Mouse (Mus musculus): ENCODE measurements around the gene Fbxl16. TPM values are rescaled to one million over a fixed set of nuclear protein-coding genes. Genes with fewer than 3 reads are reported as not detected.

Gene Fbxl16
- polyA plus RNA-seq, 1 experiment from 2014 or later = 2.2 TPM

GRCm38 (mm10) chr17:25843122-25843521, 34.2 kb downstream of the Fbxl16 start:
- Histone ChIP-seq H3K4me1 (ENCODE audit: control insufficient read depth, insufficient read depth, low read length) (peaks cover 13% of the 10 kb centered on the region), H3K36me3 (ENCODE audit: control insufficient read depth, insufficient read depth, low read length) (peaks cover 19% of the 10 kb centered on the region; the same call in 1 of the 2 replicates), H3K4me2 (ENCODE audit: low read depth, low read length) (peak overlapping the region; percentile 79), H3K9me3 (ENCODE audit: control insufficient read depth, low read length) (no peaks in the 10 kb centered on the region), H3K27me3 (replicated peaks; ENCODE audit: control insufficient read depth, insufficient read depth, low read length) (no peaks in the 10 kb centered on the region), H3K9ac (ENCODE audit: low read depth, low read length) (peak overlapping the region; percentile 93), H3K27ac (ENCODE audit: low read length) (no peak overlapping the region), H3K4me3 (ENCODE audit: low read length) (peak overlapping the region; percentile 85)
- WGBS = 92% methylated on average over 4 of the region's 4 CpGs
- no peak for ATAC-seq

GRCm38 (mm10) chr17:25843636-25844395, 34.9 kb downstream of the Fbxl16 start:
- peak overlapping the region; percentile 93 for H3K9ac ChIP-seq (ENCODE audit: low read depth, low read length)
- H3K27me3 ChIP-seq (replicated peaks; ENCODE audit: control insufficient read depth, insufficient read depth, low read length) = no peaks in the 10 kb centered on the region
- peak overlapping the region; percentile 85 for H3K4me3 ChIP-seq (ENCODE audit: low read length)
- peak; percentile 57 for ATAC-seq
- 2% methylated on average over 38 of the region's 38 CpGs for WGBS
- H3K4me1 ChIP-seq (ENCODE audit: control insufficient read depth, insufficient read depth, low read length) = peaks cover 13% of the 10 kb centered on the region
- no peaks in the 10 kb centered on the region for H3K9me3 ChIP-seq (ENCODE audit: control insufficient read depth, low read length)
- H3K4me2 ChIP-seq (ENCODE audit: low read depth, low read length) = peak overlapping the region; percentile 79
- peak overlapping the region; percentile 86 for H3K27ac ChIP-seq (ENCODE audit: low read length)
- peaks cover 19% of the 10 kb centered on the region; the same call in 1 of the 2 replicates for H3K36me3 ChIP-seq (ENCODE audit: control insufficient read depth, insufficient read depth, low read length)

GRCm38 (mm10) chr17:25844396-25844901, 35.6 kb downstream of the Fbxl16 start, which contains the start of gene Rhot2:
Rhot2 (minus strand) TSS chr17:25844851.
- Histone ChIP-seq H3K27me3 (replicated peaks; ENCODE audit: control insufficient read depth, insufficient read depth, low read length) (no peaks in the 10 kb centered on the region), H3K4me3 (ENCODE audit: low read length) (peak within 1 kb of the TSS; percentile 85), H3K36me3 (ENCODE audit: control insufficient read depth, insufficient read depth, low read length) (peaks cover 14% of the 10 kb centered on the region; the same call in 1 of the 2 replicates), H3K4me2 (ENCODE audit: low read depth, low read length) (peak within 1 kb of the TSS; percentile 79), H3K9ac (ENCODE audit: low read depth, low read length) (peak within 1 kb of the TSS; percentile 93), H3K4me1 (ENCODE audit: control insufficient read depth, insufficient read depth, low read length) (peaks cover 13% of the 10 kb centered on the region), H3K27ac (ENCODE audit: low read length) (peak within 1 kb of the TSS; percentile 86), H3K9me3 (ENCODE audit: control insufficient read depth, low read length) (no peaks in the 10 kb centered on the region)
- under 1% methylated on average over 21 of the region's 21 CpGs for WGBS
- peak; percentile 97 for ATAC-seq

GRCm38 (mm10) chr17:25860229-25860628, 51.3 kb downstream of the Fbxl16 start:
- peaks cover 21% of the 10 kb centered on the region for H3K4me1 ChIP-seq (ENCODE audit: control insufficient read depth, insufficient read depth, low read length)
- H3K9ac ChIP-seq (ENCODE audit: low read depth, low read length) = peak overlapping the region; percentile 86
- no peak for ATAC-seq
- no peaks in the 10 kb centered on the region for H3K9me3 ChIP-seq (ENCODE audit: control insufficient read depth, low read length)
- no peaks in the 10 kb centered on the region for H3K27me3 ChIP-seq (replicated peaks; ENCODE audit: control insufficient read depth, insufficient read depth, low read length)
- no peak overlapping the region for H3K27ac ChIP-seq (ENCODE audit: low read length)
- no peaks in the 10 kb centered on the region for H3K36me3 ChIP-seq (ENCODE audit: control insufficient read depth, insufficient read depth, low read length)
- H3K4me2 ChIP-seq (ENCODE audit: low read depth, low read length) = 0 out of 2 replicates have a peak overlapping the region, but pooled peaks have one; percentile 96
- 87% methylated on average over 6 of the region's 6 CpGs for whole genome bisulfite sequencing
- H3K4me3 ChIP-seq (ENCODE audit: low read length) = 0 out of 2 replicates have a peak overlapping the region, but pooled peaks have one; percentile 75

GRCm38 (mm10) chr17:25860832-25861703, 52.2 kb downstream of the Fbxl16 start, which contains the start of gene Wdr90:
Wdr90 (minus strand) TSS chr17:25861501.
- Histone ChIP-seq H3K9me3 (ENCODE audit: control insufficient read depth, low read length) (no peaks in the 10 kb centered on the region), H3K4me2 (ENCODE audit: low read depth, low read length) (peak within 1 kb of the TSS; percentile 96), H3K27me3 (replicated peaks; ENCODE audit: control insufficient read depth, insufficient read depth, low read length) (no peaks in the 10 kb centered on the region), H3K36me3 (ENCODE audit: control insufficient read depth, insufficient read depth, low read length) (no peaks in the 10 kb centered on the region), H3K27ac (ENCODE audit: low read length) (peak within 1 kb of the TSS; percentile 78), H3K4me3 (ENCODE audit: low read length) (peak within 1 kb of the TSS; percentile 75), H3K9ac (ENCODE audit: low read depth, low read length) (peak within 1 kb of the TSS; percentile 86), H3K4me1 (ENCODE audit: control insufficient read depth, insufficient read depth, low read length) (peaks cover 24% of the 10 kb centered on the region)
- WGBS = 2% methylated on average over 65 of the region's 65 CpGs
- ATAC-seq = peak; percentile 92

- Histone ChIP-seq H3K36me3 (ENCODE audit: control insufficient read depth, insufficient read depth, low read length) (no peaks in the 10 kb centered on the region), H3K9me3 (ENCODE audit: control insufficient read depth, low read length) (no peaks in the 10 kb centered on the region), H3K27me3 (replicated peaks; ENCODE audit: control insufficient read depth, insufficient read depth, low read length) (no peaks in the 10 kb centered on the region), H3K4me2 (ENCODE audit: low read depth, low read length) (peak overlapping the region; percentile 96), H3K9ac (ENCODE audit: low read depth, low read length) (peak overlapping the region; percentile 86), H3K4me1 (ENCODE audit: control insufficient read depth, insufficient read depth, low read length) (peaks cover 27% of the 10 kb centered on the region), H3K27ac (ENCODE audit: low read length) (peak overlapping the region; percentile 78), H3K4me3 (ENCODE audit: low read length) (peak overlapping the region; percentile 75)
- ATAC-seq = no peak; the same call in 1 of the 2 replicates
- WGBS = 11% methylated on average over 6 of the region's 6 CpGs
These were observed 53.1 kb downstream of the Fbxl16 start for GRCm38 (mm10) chr17:25861704-25862612.

- ATAC-seq = no peak
- Histone ChIP-seq H3K36me3 (ENCODE audit: control insufficient read depth, insufficient read depth, low read length) (no peaks in the 10 kb centered on the region), H3K4me1 (ENCODE audit: control insufficient read depth, insufficient read depth, low read length) (peaks cover 35% of the 10 kb centered on the region), H3K9me3 (ENCODE audit: control insufficient read depth, low read length) (no peaks in the 10 kb centered on the region), H3K9ac (ENCODE audit: low read depth, low read length) (no peak overlapping the region), H3K4me3 (ENCODE audit: low read length) (no peak overlapping the region), H3K4me2 (ENCODE audit: low read depth, low read length) (no peak overlapping the region), H3K27ac (ENCODE audit: low read length) (no peak overlapping the region), H3K27me3 (replicated peaks; ENCODE audit: control insufficient read depth, insufficient read depth, low read length) (no peaks in the 10 kb centered on the region)
- WGBS = 84% methylated on average over 6 of the region's 6 CpGs
These were observed 54.8 kb downstream of the Fbxl16 start for GRCm38 (mm10) chr17:25863681-25864080.

- no peak overlapping the region for H3K9ac ChIP-seq (ENCODE audit: low read depth, low read length)
- WGBS = 91% methylated on average over 14 of the region's 14 CpGs
- H3K27ac ChIP-seq (ENCODE audit: low read length) = no peak overlapping the region
- H3K4me1 ChIP-seq (ENCODE audit: control insufficient read depth, insufficient read depth, low read length) = peaks cover 35% of the 10 kb centered on the region
- H3K36me3 ChIP-seq (ENCODE audit: control insufficient read depth, insufficient read depth, low read length) = no peaks in the 10 kb centered on the region
- no peaks in the 10 kb centered on the region for H3K9me3 ChIP-seq (ENCODE audit: control insufficient read depth, low read length)
- H3K4me2 ChIP-seq (ENCODE audit: low read depth, low read length) = no peak overlapping the region
- no peaks in the 10 kb centered on the region for H3K27me3 ChIP-seq (replicated peaks; ENCODE audit: control insufficient read depth, insufficient read depth, low read length)
- H3K4me3 ChIP-seq (ENCODE audit: low read length) = no peak overlapping the region
- no peak for ATAC-seq
These were observed 55.4 kb downstream of the Fbxl16 start for GRCm38 (mm10) chr17:25864311-25864710.

Data from intestine, embryonic 16.5 days (tissue).